Mouse (Mus musculus) kidney, adult 11 months (tissue): Measurements from ENCODE around the gene Ccdc62.

Experiments
- DNase-seq: peaks from one replicate; pipeline ENCODE4 v3.0.0; 2022

Ccdc62 gene

DNA sequence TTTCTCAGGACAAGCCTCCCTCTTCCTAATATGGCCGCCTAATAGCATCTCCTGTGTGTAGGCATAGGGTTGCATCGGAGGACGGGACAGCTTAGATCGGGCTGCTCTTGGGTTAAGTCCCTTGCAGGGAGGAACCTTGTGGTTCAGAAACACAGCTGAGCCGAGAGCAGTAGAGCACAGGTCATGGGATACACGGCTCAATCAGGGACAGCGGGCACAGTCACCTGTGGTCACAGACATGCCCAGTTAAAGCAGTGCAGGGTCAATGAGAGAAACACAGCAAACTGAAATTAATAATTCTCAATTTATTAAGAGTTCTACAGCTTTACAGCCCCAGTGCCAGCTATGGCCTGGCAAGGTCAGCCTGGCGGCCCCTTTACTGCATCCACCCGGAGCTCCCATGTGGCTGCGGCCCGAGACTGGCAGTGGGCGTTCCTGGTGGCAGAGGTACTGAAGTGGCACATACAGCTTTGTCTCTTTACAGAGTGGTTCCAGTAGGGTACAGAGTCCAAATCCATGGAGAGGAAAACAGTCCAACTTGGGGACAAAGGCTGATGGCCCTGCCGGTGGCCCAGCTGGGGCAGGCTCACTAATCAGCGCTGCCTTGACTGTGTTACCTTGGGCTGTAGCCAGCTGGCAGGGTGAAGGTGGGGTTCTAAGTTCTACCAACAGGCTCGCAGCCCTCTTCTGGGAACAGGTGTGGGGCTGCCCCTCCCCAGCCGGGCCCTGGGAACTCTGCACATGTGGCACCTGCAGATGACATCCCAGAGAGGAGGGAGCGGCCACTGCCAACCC lies 74.1 kb downstream of the Ccdc62 start:
- peak; percentile 88 for DNase-seq

- DNase-seq: no peak
These were observed 74.6 kb downstream of the Ccdc62 start for GRCm38 (mm10) chr5:124005151-124005500.

- peak; percentile 52 for DNase-seq
These were observed 75.1 kb downstream of the Ccdc62 start for GRCm38 (mm10) chr5:124005591-124005990.

GRCm38 (mm10) chr5:124006082-124006873 lies 75.8 kb downstream of the Ccdc62 start:
- DNase-seq: no peak

- DNase-seq: peak; percentile 87
These were observed 76.5 kb downstream of the Ccdc62 start for GRCm38 (mm10) chr5:124006891-124007491.

DNA sequence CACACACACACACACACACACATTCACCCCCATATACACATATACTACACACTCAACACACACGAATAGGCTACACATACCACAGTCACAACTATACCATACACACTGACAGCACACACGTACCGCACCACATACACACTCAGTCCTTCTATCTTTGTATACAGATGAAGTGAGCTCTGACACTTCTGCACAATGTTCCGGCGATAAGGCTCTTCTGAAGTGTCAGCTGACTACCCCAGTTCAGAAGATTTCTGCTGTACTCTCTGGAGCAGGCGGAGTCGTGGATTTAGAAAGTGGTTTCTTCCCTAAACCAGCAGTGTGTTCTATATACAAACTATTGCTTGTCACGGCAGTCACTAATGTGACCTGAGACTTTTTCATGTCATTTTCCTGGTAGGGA lies 79.6 kb downstream of the Ccdc62 start:
- DNase-seq: no peak

DNA sequence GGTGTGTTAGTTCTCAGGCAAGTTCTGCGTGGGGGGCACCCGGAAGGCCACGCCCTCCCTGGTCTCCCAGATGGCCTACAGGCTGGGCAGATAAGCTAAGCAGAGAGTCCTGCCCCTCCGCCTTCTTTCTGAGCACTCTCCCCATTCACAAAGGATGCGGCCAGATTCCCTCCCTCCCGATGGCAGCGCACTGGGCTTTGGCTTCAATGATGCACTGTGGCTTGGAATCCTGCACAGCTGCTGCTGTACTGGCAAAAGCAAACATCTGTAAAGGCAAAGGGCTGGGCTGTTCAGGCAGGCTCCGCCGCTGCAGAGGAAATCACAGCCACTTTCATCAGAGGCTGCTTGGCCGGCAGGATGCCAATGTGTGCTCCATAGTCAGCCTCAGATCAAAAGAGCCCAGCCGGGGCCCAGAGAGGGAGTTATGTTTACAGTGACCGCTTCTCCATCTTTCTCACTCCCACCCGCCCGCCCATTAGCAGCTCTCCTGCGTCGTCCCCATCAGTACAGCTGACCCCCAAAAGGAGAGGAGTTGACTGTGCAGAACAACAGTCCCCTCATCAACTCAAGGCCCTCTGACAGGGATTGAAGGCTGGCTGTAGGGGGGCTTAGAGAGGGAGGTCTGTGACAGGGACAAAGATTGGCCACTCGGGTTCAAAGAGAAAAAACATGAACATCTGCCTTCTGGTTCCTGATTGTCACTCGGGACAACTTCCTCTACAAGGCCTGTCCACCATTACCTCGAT lies 80.6 kb downstream of the Ccdc62 start:
- DNase-seq: no peak

- no peak for DNase-seq
These were observed 81.4 kb downstream of the Ccdc62 start for GRCm38 (mm10) chr5:124011927-124012326.

GRCm38 (mm10) chr5:124012885-124013284 lies 82.4 kb downstream of the Ccdc62 start:
- no peak for DNase-seq

DNA sequence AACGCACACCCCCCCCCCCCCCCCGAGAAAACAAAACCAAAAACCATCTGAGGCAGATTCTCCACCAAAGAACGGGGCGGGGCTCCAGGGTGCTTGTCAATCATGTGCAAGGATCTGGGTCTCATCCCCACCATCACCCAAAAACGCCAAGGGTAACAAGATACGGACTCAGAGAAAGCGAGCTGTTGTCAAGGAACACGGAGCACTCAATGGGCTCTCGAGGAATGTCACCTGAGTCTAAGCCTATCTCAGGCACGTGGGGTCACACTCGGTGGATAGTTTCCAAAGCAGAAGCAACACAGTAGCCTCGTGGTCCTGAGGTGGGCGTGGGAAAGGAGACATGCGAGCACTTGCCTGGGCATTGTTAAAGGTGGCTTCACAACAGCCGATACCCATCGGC lies 83.3 kb downstream of the Ccdc62 start:
- no peak for DNase-seq

GRCm38 (mm10) chr5:124014180-124014579 lies 83.7 kb downstream of the Ccdc62 start:
- DNase-seq: no peak

DNA sequence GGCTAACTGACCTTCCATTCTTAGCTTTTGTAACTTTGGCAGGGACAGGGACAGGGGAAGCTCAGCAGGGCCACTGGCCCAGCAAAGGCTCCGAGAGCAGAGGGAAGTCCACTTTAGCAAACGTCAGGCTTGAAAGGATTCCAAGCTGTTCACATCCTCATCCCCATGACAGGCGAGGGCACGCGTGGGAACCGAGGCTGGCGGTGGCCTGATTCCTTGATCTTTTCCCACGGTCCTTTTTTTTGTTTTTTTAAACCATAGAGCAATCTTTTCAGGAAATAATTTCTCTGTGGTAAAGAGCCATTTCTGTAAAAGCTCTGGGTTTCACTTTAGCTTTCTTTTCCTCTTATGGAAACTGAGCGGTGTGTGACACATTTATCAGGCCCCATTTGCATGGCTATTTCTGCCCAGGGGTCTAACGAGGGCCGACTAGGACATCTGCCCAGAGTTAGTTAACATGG lies 84.3 kb downstream of the Ccdc62 start:
- DNase-seq: peak; percentile 58

DNA sequence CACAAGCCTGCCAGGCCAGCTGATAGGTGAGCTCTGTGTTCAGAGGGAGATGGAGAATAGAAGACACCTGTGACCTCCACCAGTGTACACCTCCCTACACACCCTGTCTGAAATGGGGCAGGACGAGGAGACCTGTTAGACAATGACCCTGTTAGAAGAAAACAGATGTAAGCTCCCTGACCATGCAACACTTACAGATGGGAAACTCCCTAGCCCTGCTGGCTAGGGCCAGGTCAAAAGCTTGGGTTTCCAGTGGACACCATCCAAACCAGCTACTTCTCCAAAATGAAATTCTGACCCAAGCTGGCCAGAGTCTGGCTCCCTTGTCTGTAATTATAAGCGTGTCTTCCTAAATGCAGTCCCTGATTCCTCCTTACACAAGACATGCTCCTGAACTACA lies 85.2 kb downstream of the Ccdc62 start:
- no peak for DNase-seq

DNA sequence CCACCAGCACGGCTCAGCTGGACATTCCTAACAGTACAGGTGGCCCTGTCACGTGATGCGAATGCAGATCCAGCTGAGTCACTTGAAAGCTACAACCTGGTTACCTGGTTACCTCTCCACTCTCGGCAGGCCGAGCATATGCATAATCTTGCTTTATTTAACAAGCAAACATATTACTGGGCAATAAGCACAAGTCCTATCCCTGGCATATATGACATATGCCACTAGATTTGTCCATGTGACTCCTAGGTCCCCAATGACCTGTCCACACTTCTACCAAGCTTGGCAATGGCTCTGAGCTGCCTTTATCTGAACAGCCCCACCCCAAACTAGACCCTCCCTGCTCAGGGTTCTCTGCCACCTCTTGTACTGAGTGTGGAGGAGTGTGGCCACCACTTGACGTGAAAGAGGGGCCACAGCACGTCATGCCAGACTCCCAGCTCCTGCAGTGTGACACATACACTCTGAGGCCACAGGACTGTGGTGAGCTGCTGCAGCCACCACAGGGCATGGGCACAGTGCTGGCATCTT lies 85.9 kb downstream of the Ccdc62 start:
- no peak for DNase-seq

GRCm38 (mm10) chr5:124017941-124018340 lies 87.5 kb downstream of the Ccdc62 start:
- DNase-seq: no peak

DNA sequence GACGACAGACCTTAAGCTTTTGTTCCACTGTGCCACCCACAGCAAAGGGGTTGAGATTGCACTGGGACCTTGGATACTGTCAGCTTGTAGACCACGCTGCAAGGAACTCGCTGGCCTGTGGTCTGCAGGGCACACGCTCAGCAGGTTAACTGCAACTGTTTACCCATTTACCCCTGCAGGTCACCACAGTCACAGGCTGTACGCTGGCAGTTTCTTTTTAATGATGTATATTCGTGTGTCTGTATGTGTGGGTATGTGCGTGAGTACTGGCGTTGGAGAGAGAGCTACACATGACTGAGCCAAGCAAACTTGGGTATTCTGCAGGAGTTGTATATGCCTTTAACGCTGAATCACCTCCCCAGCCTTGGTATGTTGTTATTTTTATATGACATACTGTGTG lies 88.2 kb downstream of the Ccdc62 start:
- no peak for DNase-seq
